Mouse (Mus musculus) lung, postnatal 0 days (tissue): ENCODE measurements around the gene Ninl.

Experiments
- CTCF ChIP-seq: IDR thresholded peaks from 2 replicates; pipeline ENCODE4 v1.5.1; 2016; ENCODE audit warnings: antibody characterized with exemption, mild to moderate bottlenecking
- EP300 ChIP-seq: IDR thresholded peaks from 2 replicates; pipeline ENCODE4 v1.6.1; 2016; ENCODE audit warnings: antibody characterized with exemption, mild to moderate bottlenecking, control low read depth

- no peak for TF ChIP-seq CTCF
- TF ChIP-seq EP300, result no peak
These were observed 128.8 kb downstream of the Ninl start for GRCm38 (mm10) chr2:150910295-150910881.
